Mouse (Mus musculus) T-helper 2 cell (primary cell): Measurements from ENCODE around the gene Fnbp1.

Experiments used
- in situ Hi-C: fragments of 300-600 bp; cut with MboI, MseI; formaldehyde crosslinking; loops from one replicate; pipeline ENCODE4 v1.15.1; 2025; ENCODE audit warnings: high pct_unique_total_duplicates

The Fnbp1 gene

GRCm38 (mm10) chr2:31127219-31127618 is 14.6 kb downstream of the Fnbp1 start:
- in situ Hi-C loops, result no loop called here

- in situ Hi-C loops, result no loop called here
These were observed 15.8 kb downstream of the Fnbp1 start for GRCm38 (mm10) chr2:31126048-31126447.

- in situ Hi-C loops, result no loop called here
These were observed 16.7 kb downstream of the Fnbp1 start for GRCm38 (mm10) chr2:31125156-31125555.

GRCm38 (mm10) chr2:31124694-31125093 is 17.1 kb downstream of the Fnbp1 start:
- in situ Hi-C loops, result no loop called here

- in situ Hi-C loops, result no loop called here
These were observed 18.3 kb downstream of the Fnbp1 start for GRCm38 (mm10) chr2:31123493-31123892.

- in situ Hi-C loops, result no loop called here
These were observed 19.0 kb downstream of the Fnbp1 start for GRCm38 (mm10) chr2:31122806-31123205.

GRCm38 (mm10) chr2:31121131-31121693 is 20.6 kb downstream of the Fnbp1 start:
- in situ Hi-C loops, result no loop called here

GRCm38 (mm10) chr2:31119795-31120194 is 22.0 kb downstream of the Fnbp1 start:
- in situ Hi-C loops, result no loop called here

GRCm38 (mm10) chr2:31118639-31119380 is 23.0 kb downstream of the Fnbp1 start:
- in situ Hi-C loops, result no loop called here

GRCm38 (mm10) chr2:31118211-31118610 is 23.6 kb downstream of the Fnbp1 start:
- in situ Hi-C loops, result no loop called here

- in situ Hi-C loops, result no loop called here
These were observed 25.7 kb downstream of the Fnbp1 start for GRCm38 (mm10) chr2:31115943-31116731.

- in situ Hi-C loops, result no loop called here
These were observed 26.5 kb downstream of the Fnbp1 start for GRCm38 (mm10) chr2:31115091-31115942.

- in situ Hi-C loops, result no loop called here
These were observed 27.6 kb downstream of the Fnbp1 start for GRCm38 (mm10) chr2:31114205-31114604.

- in situ Hi-C loops, result no loop called here
These were observed 30.1 kb downstream of the Fnbp1 start for GRCm38 (mm10) chr2:31111685-31112084.

- in situ Hi-C loops, result no loop called here
These were observed 31.8 kb downstream of the Fnbp1 start for GRCm38 (mm10) chr2:31109960-31110548.

GRCm38 (mm10) chr2:31108186-31108585 is 33.6 kb downstream of the Fnbp1 start:
- in situ Hi-C loops, result no loop called here

- in situ Hi-C loops, result no loop called here
These were observed 35.0 kb downstream of the Fnbp1 start for GRCm38 (mm10) chr2:31106621-31107320.

GRCm38 (mm10) chr2:31106004-31106403 is 35.8 kb downstream of the Fnbp1 start:
- in situ Hi-C loops, result no loop called here

- in situ Hi-C loops, result no loop called here
These were observed 36.5 kb downstream of the Fnbp1 start for GRCm38 (mm10) chr2:31105279-31105678.

GRCm38 (mm10) chr2:31103321-31103720 is 38.5 kb downstream of the Fnbp1 start:
- in situ Hi-C loops, result no loop called here

GRCm38 (mm10) chr2:31101285-31101684 is 40.5 kb downstream of the Fnbp1 start:
- in situ Hi-C loops, result no loop called here
